Mouse (Mus musculus) cerebellum, postnatal 10 days (tissue): ENCODE measurements at regions not wholly inside any gene's neighbourhood (a gene's known extent, or its start where the extent isn't known, plus 50 kb on each side); places are given as distances from the start of the nearest gene placed in this dataset.

Source experiments
- DNase-seq, 2 experiments: peaks; one replicate each; pipeline ENCODE4 v3.0.0; 2021; ENCODE audit warnings: mixed read lengths in 2 of 2

DNA sequence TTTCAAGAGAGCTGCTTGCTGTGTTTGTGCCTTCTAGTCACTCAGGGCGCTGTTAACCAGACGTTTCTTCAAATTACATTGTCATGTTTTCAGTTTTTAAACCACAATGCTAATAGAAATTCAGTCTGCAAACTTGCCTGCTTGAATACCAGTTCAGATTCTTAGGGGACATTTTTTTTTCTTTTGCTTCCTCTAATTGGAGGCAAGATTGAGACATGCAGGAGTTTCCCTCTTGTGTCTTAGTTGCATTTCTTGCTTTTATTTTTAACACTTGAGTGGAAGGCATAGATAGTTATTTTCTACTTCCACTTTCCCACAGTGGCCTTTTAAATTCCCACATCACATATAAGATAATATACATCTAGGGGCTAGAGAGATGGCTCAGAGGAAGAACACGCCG lies 246.8 kb downstream of the Grpr start:
- no peak for DNase-seq

DNA sequence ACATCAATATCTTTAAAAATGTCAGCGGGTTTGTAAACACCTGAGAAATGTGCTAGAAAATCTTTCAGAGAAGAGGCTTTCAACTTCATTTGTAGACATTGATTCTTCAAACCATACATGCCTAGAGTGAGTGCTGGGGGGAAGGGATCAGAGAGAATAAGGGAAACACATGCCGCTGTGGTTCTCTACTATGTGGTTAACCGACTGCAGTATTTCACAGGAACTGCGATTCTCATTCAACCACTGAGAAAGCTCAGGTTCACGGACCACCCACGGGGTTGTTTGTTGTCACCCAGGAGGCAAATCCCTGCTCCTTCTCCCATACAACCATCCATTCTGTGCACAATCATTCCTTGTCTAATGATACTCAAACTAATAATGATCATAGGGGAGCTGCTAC lies 248.4 kb downstream of the Grpr start:
- DNase-seq, result no peak

DNA sequence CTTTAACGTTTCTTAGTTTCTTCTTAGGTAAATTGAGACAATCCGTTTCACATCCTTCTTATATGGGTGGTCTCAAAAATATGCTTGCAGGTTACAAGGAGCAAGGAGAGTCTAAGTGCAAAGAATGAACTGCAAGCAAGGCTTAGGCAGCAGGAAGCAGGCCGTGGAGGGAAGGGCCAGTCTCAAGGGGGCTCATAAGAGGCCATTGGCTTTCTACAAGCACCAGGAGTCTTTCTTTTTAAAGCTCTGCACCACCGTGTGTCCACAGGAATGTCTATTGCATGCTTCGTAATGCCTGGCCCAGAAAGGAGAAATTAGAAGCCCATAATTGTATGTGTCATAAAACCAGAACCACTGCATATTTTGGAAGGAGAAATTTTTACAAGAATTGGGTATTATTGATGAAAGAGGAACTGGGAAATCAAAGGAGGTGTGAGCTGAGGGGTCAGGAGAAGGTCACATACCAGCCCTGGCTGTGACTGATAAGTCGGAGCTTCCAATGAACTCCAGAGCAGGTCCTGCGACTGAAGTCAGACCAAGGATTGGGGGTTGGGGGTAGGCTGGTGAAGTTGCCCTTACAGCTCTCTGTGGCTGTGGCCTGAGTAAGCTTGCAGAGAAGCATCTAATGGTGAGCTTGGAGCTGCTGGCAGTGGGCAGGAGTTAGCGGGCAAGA lies 252.4 kb downstream of the Grpr start:
- DNase-seq, result no peak

DNA sequence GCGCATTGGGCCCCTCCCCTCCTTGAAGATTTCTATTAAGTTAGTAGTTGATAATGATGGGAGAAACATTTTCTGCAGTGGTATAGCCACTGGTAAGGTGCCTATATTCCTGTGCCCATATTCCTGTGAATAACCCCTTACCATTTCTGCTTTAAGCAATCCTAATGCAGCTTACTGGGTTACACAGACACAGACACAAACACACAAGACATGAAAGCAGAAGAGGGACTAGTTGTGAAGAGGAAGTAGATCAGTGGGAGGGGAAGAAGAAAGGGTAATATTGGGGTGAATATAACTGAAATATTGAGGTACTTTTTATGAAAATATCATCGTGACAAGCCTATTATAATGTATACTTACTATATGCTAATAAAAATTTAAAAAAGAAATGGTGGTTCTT lies 288.2 kb downstream of the Grpr start:
- DNase-seq, result no peak

DNA sequence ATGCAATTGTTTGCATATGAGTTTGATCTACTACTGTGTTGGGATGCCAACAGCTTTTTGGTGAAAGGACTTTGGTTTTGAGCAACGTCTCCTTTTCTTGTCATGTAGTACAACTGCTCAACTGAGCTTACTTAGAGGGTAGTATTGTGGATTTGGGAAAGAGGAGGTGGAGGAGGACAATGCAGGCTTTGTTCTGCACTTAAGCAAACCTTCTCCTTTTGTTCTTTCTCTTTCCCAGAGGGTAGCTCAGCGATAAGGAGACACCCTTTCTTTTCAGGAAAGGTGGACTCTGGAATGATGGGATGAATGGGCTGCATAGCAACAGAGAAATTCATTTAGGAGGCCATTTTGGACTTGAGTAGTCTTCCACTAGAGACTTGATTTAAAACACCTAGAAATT lies 288.6 kb upstream of the S100g start:
- no peak for DNase-seq

DNA sequence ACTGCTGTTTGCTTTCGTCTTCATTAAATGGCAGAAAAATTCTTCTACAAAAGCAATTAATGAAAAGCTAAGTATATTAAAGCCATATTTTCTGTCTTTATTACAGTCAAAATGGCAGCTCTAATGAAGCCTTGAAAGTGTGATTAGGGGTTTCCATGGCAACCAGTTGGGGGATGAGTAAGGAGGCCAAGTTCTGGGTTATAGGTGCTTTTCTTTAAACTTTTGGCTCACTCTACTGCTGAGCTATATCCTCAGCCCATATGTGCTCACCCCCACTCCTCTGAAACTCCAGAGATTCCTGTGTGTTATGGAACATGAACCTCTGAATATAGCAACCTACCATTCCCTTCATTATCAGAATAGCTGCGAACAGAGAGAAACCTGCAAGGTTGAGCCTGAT lies 240.9 kb upstream of the S100g start:
- no peak for DNase-seq

DNA sequence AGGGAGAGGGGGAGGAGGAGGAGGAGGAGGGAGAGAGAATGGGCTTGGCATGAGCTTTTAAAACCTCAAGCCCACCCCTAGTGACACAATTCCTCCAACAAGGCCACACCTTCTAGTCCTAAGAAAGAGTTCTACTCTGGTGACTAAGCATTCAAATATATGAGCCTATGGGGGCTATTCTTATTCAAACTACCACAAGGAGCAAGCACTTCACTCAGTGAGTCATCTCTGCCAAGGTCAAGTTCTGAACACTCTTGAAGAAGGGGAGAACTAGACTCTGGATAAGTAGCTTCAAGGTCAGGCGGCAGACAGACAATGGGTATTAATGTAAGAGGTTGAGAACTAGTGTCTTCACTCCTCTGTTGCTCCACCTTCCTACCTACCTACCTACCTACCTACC lies 239.0 kb upstream of the S100g start:
- no peak for DNase-seq

DNA sequence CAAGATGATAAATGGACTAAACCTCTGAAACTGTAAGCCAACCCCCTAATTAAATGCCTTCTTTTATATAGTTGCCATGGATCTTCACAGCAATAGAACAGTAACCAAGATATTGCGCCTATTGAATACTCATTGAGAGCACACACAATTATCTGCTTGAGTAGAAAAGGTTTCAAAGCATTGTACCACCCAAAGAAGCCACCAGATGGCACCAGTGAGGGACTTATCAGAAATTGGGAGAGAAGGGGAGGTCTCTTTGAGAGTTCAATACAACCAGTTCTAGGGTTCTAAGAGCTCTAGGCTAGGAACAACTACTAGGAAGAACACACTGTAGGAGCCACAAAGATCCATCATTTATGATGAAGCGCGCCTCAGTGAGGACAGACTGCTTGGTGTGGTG lies 217.2 kb upstream of the S100g start:
- DNase-seq, result peak in 1 of 2 experiments; percentile 8

DNA sequence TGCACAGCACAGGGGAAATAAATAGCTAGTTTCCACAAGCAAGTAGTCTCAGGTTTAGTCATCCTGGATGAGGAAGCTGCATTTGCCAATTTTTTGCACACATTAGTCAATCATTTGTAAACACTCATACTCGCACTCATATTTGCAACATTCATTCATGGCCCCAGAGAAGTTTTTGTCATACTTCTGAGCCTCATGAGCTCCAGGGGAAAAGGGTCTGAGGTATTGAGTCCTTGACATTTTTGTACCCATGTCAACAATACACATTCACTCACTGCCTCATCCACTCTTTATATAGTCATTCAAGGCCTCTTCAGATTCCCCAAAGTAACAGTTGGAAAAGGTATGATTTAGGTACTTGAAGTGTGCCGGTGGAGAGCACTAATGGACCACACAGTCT lies 200.4 kb upstream of the S100g start:
- no peak for DNase-seq

DNA sequence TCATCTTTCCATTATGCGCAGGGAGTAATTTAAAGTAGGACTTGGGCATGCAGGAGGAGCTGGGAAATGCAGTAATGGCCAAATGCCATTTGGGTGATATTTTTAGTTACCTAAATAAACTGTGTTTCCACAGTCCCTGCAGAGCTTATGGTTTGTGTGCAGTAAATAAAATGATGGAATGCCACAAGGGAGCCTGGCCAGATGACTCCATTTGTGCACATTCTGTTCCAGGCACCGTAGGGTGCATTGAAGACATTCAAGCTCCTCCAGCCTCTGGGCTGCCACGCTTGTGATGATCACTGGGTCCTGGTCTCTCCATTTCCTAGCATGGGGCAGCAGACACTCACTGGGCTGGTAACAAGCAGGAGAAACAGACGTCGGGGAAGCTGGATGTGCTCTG lies 190.9 kb upstream of the S100g start:
- DNase-seq, result peak in 1 of 2 experiments; percentile 2

DNA sequence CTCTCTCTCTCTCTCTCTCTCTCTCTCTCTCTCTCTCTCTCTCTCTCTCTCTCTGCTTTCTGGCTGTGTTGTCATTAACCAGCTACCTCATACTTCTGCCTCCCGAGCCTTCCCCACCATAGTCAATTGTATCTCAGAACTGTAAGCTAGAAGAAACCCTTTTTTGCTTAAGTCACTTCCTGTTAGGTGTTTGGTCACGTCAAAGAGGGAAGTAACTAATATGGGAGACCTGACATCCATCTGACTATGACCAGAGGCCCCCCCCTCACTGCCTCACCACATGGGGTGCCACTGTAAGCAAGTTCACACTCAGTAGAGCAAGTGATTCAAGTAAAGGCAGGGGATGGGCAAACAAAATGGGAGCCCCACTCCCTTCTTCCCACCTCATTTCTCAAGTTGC lies 187.6 kb upstream of the S100g start:
- no peak for DNase-seq

DNA sequence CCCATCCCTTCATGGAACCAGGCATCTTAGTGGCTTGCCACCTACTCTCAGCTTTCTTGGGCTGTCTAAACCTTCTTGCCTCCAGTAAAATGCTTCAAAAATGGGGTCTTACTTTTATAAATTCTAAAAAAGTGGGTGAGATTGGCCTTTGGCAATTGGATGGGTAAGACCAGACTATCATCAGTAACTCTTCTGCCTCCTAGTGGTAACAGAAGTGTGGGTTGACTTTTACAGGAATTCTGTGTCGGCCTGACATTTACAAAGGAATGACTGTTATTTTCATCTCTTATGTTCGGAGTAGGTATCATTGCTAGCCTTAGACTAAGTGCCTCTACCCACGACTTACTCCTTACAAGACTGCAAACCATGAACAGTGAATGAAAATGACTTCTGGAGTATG lies 180.1 kb upstream of the S100g start:
- DNase-seq, result no peak

DNA sequence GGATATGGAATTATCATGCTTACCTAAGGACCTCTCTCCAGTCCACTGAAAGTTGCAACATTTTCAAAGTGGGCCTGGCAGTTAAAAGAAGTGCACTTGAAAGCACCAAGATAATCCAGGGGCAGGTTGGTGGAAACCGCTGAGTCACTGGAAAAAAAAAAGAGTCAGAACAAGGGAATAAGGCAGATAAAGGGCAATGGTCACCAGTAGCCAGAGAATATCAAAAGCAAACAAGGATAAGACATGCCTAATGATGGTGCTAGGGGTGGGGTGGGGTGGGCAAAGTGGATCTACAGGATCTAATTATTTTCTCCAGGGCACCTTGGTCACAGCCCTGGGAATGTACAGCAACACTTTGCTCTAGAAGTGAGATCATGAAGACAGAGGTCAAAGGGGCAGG lies 175.1 kb upstream of the S100g start:
- DNase-seq, result no peak

DNA sequence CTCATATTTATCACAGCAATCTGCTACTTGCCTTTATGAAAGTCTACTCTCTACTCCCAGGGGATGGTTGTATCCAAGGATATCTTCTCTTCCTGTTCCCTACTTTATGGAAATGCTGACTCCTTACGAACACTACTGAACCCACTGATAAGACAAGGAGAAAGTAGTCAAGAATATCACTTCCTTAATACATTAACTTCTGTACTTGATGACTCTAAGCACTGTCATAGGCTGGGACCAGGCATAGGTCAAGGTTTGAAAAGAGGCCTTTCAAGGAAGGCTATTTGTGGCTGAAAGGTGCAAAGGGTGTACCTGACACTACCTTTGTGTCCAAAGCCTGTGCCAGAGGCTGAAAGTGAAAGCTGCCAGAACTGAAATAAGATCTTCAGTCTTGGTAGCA lies 164.2 kb upstream of the S100g start:
- DNase-seq, result no peak

DNA sequence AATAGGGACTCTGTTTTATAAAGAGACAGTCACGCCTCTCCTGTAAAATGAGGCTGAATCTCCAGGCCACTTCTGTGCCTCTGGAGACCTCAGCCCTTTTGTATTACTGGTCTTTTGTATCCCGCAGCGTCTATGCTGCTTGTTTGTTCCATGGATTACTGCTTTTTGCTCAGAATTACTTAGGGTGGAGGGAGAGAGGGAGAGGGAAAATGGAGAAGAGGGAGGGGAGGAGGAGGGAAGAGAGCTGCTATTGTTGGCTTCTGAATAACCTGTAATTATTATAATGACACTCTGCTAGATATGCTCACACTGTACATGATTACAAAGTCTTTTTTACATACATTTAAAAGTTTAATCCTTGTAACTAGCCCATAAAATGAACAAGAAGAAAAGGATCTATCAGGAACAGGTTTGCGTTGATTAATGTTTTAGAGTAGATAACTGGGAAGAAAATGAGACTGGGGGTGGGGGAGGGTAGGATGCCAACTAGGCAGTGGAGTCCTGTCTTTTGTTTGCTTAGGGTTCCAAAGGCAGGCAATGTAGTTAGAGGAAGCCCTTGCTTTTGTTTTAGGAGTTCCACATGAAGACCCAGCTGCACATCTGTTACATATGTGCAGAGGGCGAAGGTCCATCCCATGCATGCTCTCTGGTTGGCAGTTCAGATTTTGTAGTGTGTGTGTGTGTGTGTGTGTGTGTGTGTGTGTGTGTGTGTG lies 153.4 kb upstream of the S100g start:
- DNase-seq, result no peak

DNA sequence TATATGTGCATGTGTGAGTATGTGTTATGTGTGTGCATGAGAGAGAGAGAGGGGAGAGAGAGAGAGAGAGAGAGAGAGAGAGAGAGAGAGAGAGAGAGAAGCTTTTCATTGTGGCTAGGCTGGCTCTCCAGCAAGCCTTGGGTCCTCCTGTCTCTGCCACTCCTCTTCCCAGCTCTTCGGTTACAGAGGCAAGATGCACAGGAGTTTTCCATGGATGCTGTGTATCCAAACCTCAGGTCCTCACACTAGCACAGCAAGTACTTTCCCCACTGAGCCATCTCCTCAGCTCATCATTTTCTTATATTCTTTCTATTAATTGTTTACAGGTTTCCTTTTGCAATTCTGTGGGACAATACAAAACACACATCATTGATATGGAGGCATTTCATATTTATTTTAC lies 152.8 kb upstream of the S100g start:
- DNase-seq, result no peak

DNA sequence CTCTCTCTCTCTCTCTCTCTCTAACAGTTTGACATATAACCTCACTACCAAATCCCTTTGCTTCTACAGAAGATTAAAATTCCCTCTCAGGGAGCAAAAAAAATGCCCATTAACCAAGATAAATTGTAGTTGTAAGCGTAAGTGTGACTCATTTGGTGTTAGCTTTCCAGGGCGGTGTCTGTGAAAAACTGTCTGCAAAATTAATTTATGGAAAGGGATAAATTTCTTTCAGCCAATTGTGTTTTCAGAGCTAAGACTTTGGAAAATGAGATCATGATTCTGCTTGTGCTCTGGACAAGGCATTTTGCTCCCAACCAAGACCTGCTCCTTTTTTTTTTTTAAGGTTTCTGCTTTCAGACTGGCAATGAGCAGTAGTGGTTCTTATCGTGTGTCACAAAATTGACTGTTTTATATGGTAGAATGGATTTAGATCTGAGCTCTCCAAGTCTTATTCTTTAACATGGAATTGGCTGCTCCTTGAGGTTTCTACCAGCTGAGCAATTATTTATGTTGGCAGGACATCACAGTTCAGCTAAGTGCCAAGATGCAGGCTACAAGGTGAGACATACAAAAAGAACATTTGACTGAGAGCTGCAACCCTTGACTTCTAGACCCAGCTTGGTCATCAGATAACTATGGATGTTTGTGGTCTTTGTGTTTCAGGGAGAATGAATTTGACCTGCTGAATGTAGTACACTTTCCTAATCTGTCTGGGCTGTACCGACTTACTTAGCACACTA lies 130.8 kb upstream of the S100g start:
- DNase-seq, result no peak
